Mouse (Mus musculus): ENCODE data around the gene Arhgef40.
A peak's percentile ranks its signal among the peaks of the same experiment; 100 is the strongest.
"Not testable (repeated sequence)": the region's sequence is repeated elsewhere in the genome, so short reads cannot be mapped to it uniquely, and the experiment has no call there.

The Arhgef40 gene

DNA sequence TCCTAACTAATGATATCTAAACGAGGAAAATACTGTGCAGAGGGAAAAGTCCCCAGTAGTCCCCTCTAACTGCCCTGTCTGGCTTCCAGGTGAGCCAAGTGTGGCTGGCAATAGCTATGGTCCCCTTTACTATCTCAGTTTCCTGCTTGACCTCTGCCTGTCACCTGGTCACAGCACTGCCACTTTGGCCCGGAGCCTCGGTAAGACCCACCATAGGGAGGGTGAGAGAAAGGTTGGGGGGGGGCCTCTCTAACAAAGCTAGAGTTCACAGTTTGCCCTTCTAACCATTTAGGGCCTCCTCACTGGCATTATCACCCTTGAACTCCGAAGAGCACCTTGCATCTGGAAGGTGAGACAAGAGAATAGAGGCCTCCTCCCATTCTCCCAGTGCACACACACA lies 33.1 kb downstream of the Arhgef40 start:
- DNase-seq (ENCODE audit: inconsistent age in 2 of 2, low spot score in 1 of 2): peak in 1 of 2 experiments; percentile 28

DNA sequence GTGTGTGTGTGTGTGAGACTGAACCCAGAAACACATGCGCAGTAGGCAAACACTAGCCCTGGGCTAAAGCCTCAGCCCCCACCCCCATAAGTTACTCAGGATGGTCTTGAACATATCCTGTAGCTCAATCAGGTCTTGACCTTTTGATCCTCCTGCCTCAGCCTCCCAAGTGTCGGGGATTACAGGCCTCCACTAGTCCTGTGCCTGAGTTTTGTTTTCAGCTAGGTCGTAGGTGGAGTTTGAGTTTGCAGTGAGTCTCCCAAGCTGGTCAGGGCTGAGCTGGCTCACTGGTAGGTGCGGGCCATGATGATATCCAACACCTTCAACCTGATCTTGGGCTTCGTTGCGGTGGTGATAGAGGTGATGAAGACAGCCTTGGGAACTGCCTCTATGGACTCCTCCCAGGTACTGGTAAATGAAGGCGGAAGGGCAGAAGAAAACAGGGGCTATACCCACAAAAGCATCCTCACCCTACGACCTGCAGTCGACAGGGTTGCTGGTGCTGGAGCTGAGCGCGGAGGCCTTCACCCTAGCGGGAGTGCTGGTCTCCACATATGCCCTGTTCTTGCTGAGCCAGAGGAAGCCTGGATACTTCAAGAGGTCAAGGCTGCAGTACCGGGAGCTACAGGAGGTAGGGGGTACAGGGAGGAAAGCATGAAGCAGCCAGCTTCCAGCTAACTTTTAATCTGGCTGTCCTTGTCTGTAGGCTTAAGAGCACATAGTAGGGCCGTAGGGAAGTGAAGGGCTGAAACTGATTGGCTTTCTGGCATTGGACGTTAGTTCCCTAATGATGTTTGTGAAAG lies 33.9 kb downstream of the Arhgef40 start:
- DNase-seq (ENCODE audit: inconsistent age in 2 of 2, low spot score in 1 of 2): peak; percentile 52 to 68

DNA sequence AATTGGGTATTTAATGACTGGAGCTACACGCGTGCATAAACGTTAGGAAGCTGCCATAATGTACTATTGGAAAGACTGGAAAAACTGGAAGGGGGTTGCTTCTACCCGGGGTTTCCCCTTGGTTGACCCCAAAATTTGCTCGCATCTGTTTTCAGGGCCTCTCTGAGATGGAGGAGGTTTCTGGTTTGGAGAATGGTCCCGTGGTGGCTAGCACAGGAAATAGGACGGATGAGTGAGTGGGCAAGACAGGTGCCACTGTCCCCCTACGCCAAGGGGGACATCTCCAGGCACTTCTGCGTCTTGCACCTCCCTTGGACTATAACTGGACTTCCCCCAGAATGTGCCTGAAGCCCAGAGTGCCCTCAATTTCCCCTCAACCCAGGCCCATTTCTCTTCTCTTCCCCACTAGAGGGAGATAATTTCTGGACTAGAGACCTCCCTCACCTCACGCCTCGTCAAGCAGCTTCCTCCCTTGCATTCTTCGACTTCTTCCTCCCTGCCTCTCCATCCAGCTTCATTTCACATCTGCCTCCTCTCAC lies 34.6 kb downstream of the Arhgef40 start:
- DNase-seq (ENCODE audit: inconsistent age in 2 of 2, low spot score in 1 of 2): no peak

DNA sequence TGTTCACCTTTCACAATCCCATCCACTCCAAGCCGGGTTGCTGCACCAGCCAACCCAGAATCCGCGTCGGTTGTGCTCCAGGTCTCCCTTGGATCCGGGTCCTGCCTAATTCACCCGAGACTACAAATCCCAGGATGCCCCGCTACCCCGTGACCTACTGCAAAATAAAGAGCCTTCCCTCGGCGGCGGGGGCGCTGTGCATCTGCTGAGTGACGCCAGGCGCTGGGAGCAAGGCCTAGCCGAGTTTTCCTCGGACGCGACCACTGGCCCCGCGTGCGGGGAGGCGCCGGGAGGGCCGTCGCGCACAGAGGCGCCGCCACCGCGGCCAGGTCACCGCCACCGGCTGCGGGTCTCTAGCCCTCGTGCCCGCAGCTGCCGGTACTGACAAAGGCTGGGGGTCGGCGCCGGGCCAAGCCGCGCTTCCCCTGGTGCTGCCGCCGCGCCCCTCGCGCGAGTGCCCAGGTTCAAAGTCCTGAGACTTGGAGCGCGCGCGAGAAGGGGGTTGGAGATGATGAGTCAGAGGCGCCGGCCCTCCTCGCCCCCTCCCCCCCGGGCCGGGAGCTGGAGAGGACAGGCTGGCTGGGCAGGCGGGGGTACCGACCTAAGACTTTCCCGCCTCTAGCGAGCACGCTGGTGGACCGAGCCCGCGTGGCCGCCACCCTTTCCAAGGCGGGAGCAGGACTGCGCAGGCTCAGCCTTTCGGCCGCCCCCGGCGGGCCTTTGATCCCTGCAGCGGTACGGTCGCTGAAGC lies 35.2 kb downstream of the Arhgef40 start:
- peak; percentile 98 to 99 for DNase-seq (ENCODE audit: inconsistent age in 2 of 2, low spot score in 1 of 2)

DNA sequence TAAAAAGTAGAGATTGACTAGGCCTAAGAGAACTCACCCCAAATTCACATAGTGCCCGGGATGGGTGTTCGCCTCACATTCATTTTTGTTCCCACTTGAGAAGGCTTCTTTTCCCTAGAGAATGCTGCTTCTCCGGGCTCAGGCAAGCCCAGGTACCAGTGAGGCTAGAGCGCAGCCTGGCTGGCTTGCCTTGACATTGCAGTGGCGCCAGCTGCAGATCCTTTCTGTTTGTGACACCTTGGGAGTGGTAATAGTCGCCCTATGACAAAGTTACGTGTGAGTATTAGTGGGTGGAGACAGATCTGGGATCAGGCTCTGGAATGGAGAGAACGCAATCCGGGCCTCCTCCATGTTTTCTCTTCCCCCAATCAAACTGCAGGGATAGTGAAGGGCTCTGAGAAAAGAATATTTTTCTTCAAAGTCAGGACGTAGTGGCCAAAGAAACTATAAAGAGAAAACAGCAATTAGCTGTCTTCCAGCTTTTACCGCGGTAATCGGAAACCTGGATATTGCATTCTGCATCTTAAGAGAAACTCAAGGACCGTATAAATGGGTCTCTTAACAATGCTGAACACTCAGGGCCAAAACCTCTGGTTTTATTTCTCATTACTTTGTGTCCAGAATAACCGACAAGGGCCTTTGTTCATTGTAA lies 36.1 kb downstream of the Arhgef40 start, which contains the start of gene Zfp219:
TSS of gene Zfp219 (minus strand) at position 248 of the 652 bp plus-strand sequence.
- peak; percentile 83 to 94 for DNase-seq (ENCODE audit: inconsistent age in 2 of 2, low spot score in 1 of 2)

DNA sequence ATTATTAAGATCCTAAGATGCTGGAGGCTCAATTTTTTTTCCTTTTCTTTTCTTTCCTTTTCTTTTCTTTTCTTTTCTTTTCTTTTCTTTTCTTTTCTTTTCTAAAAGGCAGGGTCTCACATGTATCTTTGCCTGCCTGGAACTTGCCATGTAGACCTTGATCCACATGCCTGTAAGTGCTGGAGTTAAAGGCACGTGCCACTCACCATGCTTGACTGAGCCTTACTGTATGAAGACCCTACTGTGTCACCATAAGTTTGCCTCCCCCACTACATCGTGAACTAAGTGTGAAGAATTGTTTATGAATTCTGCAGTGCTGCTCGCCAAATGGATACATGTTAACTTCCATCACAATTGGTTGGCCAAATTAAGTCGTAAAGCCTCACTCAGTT lies 36.6 kb downstream of the Arhgef40 start:
- peak in 1 of 2 experiments; percentile 49 for DNase-seq (ENCODE audit: inconsistent age in 2 of 2, low spot score in 1 of 2)

DNA sequence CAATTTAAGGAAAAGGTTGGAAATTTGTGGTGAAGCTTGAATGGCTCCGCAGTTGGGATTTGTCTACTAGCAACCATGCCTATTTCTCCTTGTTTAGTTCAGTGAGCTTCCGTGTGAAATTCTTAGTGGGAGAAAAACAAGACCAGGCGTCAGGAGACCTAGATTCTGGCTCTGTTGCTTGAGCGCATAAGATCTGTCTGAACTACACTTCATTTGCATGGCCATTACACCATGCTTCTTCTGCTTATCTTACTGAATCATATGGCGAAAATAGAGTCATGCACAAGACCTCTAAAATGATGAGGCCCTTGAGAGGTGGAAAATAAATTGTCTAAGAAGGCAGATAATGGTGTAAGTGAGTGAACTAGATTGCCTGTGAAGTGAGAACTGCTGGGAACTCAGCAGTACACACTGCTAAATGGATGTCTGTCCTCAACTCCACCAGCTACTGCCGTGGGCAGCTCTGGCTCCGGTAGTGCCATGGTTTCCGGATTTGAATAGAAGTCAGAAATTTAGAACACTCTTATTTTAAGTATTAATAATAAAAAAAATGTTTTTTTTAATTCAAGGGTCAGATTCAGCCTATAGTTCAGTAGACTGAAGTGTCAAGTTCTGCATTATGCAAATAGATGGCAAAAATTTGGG lies 37.2 kb downstream of the Arhgef40 start:
- DNase-seq (ENCODE audit: inconsistent age in 2 of 2, low spot score in 1 of 2): peak in 1 of 2 experiments; percentile 23

DNA sequence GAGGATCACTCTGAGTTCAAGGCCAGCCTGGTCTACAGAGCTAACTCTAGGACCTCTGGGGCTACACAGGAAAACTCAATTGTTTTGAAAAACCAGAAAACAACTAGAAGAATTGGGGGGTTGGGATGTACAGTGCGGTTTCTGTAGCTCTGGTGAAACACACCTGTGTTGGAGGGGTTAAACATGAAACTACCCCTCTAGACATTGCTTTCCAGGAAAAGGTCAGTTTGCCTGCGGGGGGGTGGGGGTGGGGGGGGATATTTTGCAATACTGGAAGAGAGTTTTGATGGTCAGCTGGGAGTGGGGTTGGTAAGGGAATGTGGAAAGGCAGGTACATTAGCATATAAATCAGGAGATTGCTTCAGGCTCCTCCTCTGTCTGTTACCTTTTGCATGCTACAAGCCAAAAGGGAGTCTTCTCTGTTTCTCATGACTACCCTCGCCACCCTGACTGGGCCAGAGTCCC lies 37.8 kb downstream of the Arhgef40 start:
- DNase-seq (ENCODE audit: inconsistent age in 2 of 2, low spot score in 1 of 2): peak in 1 of 2 experiments; percentile 51

DNA sequence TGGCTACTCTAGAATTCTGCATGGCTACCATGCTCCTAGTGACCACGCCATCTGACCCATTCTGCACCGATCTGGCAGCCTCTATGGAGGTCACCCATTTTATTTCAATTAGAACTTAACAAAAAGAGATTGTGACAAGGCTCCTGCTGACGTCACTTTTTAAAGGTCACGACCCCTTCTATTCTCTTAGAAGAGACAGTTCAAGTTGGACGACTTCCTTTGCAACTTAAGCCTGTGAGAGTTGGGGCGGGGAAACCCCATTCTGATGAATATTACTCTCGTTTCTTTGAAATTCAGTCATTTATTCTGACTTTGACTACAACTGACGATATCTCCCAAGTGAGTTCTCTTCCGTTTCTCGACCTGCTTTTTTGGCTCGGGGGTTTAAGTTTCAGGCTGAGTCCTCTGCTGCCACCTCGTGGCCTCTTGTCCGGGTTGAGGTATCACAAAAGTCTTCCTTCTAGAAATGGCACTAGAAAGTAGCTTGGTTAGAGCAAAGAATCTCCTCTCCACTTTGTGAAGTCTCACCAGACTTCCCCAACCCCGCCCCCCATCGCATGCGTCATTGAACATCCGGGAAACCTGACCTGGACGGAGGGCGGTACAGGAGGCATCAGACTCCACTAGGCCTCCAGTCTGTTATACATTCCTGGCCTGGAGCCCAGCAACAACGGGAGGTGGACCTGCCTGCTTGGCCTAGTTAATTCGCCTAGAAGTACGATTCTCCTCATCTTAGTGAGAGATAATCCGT lies 38.4 kb downstream of the Arhgef40 start:
- peak; percentile 93 to 97 for DNase-seq (ENCODE audit: inconsistent age in 2 of 2, low spot score in 1 of 2)

DNA sequence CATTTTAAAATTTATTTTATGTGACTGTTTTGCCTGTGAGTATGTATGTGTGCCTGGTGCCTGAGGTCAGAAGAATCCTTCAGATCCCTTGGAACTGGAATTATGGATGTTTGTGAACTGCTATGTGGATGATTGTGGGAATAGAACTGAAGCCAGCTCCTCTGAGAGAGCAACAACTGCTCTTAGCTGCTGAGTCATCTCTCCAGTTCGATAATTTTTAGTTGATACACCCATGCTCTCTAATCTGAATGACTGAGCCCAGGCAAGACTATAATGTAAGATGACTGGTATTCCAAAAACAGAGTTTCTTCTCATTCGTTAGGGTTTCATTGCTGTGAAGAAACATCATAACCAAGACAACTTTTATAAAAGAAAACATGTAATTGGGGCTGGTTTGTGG lies 39.6 kb downstream of the Arhgef40 start:
- DNase-seq (ENCODE audit: inconsistent age in 2 of 2, low spot score in 1 of 2): peak in 1 of 2 experiments; percentile 26

DNA sequence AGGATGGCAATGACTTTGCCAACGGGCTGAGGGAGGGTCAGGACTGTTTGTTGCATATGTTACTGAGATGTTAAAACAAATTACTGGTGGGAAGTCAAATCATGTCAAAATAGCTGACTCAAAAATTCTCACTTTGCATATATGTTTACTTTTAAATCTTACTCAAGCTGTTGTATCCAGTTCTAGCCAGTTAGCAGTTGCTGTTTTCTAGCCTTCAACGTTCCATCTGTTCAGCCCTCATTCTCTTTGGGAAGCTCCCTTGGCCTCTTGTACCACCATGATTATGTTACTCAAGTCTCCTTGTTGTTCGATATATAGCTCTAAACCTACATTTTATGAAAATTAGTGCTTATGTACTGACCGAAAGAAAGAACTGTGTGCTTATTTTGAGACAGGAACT lies 41.8 kb downstream of the Arhgef40 start:
- no peak for DNase-seq (ENCODE audit: inconsistent age in 2 of 2, low spot score in 1 of 2)

DNA sequence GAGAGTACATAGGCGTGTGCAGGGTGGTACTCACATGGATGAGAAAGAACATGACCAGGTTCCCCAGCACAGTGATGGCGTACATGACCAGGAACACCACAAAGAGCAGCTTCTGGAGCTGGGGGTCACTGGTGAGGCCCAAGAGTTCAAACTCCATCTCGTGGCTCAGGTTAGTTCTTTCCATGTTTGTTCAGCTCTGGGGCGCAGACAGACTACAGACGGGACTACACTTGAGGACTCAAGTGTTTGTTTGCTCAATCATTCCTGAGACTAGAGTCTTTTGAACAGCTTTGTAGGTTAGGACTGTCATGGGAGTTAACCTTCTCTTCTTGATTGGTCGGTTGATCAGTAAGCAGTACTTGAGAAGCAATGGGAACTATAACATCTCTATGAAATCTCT lies 51.4 kb downstream of the Arhgef40 start:
- no peak for DNase-seq (ENCODE audit: inconsistent age in 2 of 2, low spot score in 1 of 2)

DNA sequence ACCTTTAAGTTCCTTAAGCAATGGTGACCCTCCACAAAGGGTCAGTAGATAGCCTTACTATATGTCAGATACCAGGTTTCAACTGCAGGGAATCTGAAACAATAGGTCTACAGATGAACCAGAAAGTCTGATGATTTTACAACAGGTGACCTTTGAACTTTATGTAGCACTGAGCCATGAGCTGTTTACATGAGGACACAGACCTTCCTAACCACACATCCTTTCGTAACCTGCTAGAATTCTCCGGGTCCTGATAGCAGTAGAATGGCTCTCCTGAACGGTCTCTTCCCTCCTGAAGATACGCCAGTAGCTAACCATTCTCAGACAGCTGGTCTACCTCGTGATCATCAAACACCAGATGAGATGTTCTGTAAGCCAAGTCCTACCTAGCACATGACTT lies 54.8 kb downstream of the Arhgef40 start:
- DNase-seq (ENCODE audit: inconsistent age in 2 of 2, low spot score in 1 of 2): no peak

DNA sequence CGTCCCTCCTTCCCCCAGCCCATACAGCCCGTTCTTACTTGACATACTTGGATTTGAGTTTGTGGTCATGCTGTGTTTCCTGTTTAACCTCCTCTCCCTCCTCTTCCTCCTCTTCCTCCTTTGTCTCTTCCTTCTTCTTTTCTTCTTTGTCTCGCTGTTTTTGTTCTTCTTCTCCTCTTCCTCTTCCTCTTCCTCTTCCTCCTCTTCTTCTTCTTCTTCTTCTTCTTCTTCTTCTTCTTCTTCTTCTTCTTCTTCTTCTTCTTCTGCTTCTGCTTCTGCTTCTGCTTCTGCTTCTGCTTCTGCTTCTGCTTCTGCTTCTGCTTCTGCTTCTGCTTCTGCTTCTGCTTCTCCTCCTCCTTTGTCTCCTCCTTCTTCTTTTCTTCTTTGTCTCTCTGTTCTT lies 57.8 kb downstream of the Arhgef40 start, which contains the start of gene Olfr221:
TSS of gene Olfr221 (minus strand) at position 101 of the 400 bp plus-strand sequence.
- DNase-seq (ENCODE audit: inconsistent age in 2 of 2, low spot score in 1 of 2): not testable (repeated sequence)

DNA sequence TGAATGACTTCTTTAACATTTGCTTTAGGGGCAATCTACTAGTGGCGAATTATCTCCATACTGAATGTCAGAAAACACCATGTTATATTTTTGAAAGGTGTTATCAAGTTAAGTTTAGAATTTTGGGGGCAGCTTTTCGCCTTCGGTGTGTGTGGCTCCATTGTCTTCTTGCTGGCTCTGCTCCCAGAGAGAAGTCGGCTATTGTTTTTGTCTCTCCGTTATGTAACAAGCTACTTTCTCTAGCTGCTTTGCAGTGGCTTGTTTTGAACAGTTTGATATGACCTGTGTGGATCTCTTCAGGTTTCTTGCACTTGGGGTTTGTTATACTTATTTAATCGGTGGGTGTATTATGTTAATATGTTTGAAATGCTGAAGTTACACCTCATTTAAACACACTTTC lies 58.9 kb downstream of the Arhgef40 start:
- DNase-seq (ENCODE audit: inconsistent age in 2 of 2, low spot score in 1 of 2): no peak

DNA sequence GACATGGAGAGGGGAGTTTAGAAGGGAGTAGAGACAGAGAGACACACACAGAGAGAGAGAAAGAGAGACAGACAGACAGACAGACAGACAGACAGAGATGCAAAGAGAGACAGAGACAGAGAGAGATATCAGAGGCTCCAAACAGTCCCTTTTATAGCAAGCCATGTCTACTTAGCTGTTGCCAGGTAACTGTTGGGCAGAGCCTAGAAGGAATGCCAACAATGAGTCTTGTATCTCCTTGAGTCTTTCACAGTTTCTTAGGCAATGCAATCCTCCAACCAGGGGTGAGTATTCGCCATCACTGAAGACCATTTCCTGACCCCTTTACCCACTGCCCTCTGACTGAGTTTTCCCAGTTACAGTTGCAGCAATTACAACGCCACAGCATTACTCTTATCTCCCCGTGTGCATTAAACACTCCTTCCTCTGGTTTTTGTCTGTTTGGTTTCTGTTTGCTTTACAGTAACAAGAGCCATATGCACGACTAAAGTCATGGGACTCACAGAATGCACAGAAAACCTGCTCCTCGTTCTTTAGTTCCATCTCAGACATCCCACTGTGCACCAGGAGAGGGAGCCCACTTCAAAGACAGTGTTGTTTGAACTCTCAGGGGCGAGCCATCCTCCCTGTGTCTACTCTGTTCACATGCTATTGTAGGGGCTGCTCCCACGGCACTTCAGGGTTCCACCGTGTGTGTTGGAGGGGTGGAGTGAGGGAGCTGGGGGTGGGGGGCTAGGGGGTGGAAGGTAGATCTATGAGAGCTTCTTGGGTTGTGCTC lies 60.6 kb downstream of the Arhgef40 start:
- DNase-seq (ENCODE audit: inconsistent age in 2 of 2, low spot score in 1 of 2): peak in 1 of 2 experiments; percentile 48

DNA sequence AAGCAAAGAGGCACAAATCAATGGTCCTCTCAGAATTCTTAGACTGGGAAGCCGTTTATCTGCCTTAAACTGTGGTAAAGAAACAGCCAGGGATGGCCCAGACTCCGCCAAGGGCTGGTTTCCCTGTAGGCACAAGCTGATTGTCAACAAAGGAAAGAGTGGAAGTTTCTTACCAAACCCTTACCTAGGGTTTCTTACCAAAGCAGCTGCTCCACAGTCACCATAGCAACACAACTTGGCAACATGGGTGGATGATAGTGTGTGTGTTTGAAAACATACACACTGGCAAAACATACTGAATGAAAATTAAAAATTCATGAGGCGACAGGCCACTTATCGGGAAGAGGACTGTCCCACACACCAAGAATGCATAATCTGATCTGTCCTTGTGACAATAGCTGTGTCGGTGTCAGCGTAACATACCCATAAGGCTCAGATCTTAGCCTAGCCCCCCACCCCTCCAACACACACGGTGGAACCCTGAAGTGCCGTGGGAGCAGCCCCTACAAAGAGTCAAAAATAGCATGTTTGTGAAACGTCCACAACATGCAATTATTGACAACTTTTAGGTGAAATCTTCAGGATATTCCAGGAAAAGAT lies 61.5 kb downstream of the Arhgef40 start:
- no peak for DNase-seq (ENCODE audit: inconsistent age in 2 of 2, low spot score in 1 of 2)

DNA sequence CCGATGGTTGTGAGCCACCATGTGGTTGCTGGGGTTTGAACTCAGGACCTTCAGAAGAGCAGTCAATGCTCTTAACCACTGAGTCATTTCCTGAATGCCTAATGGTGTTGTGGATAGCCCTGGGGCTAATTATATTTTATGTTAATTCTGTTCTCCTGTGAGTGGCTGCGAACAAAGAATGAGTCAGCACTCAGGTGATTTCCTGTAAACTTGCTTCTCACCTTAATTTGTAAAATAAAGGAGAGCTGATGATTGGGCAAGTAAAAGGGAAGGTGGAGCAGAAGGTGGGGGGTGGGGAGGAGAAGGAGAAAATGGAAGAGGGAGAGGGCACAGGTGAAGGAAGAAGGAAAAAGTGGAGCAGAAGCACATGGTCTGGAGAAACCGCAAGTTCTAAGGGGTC lies 68.2 kb downstream of the Arhgef40 start:
- not testable (repeated sequence) for DNase-seq (ENCODE audit: inconsistent age in 2 of 2, low spot score in 1 of 2)

All from adrenal gland, adult (tissue).